Mouse (Mus musculus): ENCODE data around the gene Ank2. TPM values are rescaled to one million over a fixed set of nuclear protein-coding genes. Genes with fewer than 3 reads are reported as not detected.

Gene Ank2
- total RNA-seq, 1 experiment from 2014 or later: 0.12 TPM

DNA sequence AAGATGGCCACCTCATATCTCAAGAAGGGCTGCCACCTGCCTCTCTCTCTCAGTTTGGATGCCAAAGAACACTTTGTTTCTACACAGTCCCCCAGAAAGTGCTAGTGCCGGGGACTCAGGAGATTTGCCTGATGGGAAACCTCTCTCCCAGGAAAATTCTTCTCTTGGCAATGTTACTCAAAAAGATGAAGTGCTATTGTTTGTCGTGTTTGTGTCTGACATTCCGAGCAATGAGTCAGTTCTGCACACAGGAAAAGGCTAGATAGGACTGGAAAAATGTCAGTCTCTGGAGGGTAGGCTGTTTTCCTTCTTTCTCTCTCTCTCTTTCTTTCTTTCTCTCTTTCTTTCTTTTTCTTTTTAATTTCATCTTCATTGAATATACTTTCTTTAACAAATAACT is 577.2 kb downstream of the Ank2 start:
- ATAC-seq (ENCODE audit: extremely low read depth, insufficient number of reproducible peaks, low FRiP score, poor library complexity, severe bottlenecking): no peak

GRCm38 (mm10) chr3:126920296-126920695 is 578.9 kb downstream of the Ank2 start:
- ATAC-seq (ENCODE audit: extremely low read depth, insufficient number of reproducible peaks, low FRiP score, poor library complexity, severe bottlenecking): no peak

DNA sequence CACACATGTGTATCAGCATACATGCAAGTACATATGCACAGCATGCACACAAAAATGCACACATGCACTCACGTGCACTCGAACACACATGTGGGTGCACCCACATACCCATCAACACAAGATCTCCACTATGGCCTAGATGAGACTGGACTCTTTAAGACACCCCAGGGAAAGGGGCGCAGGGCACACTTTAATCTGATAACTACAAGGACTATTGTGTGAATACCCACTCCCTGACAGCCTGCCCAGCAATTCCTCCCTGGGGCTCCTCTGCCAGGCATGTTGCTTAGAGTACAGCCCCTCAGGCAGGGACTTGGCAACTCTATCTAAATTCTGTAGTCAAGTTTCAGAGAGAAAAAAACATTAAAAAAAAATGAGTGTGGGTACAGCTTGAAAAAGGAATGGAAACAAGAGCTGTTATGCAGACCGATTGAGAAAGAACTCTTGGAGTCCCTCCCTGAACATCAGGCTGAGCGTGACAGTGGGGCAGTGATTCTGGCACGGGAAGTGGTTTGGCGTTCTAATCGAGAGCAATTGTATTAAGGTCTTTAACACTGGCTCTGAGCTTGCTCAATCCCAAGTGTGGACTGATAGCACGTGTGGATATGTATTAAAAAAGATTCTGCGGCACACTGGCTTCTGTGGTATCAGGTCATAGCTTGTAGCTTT is 580.2 kb downstream of the Ank2 start:
- ATAC-seq (ENCODE audit: extremely low read depth, insufficient number of reproducible peaks, low FRiP score, poor library complexity, severe bottlenecking): no peak

- no peak for ATAC-seq (ENCODE audit: extremely low read depth, insufficient number of reproducible peaks, low FRiP score, poor library complexity, severe bottlenecking)
These were observed 582.8 kb downstream of the Ank2 start for GRCm38 (mm10) chr3:126916381-126916780.

- ATAC-seq (ENCODE audit: extremely low read depth, insufficient number of reproducible peaks, low FRiP score, poor library complexity, severe bottlenecking): peak; percentile 74; the same call in 1 of the 2 replicates
These were observed 595.6 kb downstream of the Ank2 start for GRCm38 (mm10) chr3:126903543-126903942.

DNA sequence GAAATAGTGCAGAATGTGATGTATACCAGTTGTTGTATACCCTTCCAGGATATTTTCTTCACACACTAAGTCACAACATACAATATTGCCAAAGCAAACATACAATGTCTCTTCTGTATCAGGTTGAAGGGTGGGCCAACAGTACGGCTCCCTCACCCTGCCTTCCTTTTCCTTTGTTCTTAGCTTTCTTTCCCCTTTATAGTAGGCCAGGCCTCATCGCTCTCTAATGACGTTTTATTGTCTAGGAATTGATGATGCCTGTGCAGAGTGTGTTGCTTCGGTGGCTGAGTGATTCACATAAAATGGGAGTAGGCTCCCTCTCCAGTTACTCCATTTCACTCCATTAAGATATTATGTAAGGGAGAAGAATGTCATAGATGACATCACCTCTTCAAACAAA is 612.5 kb downstream of the Ank2 start:
- ATAC-seq (ENCODE audit: extremely low read depth, insufficient number of reproducible peaks, low FRiP score, poor library complexity, severe bottlenecking): no peak

DNA sequence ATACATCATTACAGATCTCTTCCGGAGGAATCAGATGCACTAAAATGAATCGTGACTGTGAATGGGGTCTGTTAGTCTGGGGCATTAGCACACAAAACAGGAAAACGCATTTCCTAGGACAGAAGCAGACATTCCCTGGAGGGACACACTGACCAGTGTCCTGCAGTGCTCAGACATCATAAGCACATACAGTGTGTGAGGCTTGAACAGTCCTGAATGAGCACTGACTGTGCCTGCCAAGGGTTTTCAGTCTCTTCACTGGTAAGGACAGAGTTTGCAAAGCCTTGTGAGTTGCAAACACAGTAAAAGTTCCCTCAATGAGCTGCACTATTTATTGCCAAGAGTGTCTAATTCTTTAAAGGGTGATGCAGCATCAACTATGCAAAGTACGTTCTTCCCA is 613.1 kb downstream of the Ank2 start:
- ATAC-seq (ENCODE audit: extremely low read depth, insufficient number of reproducible peaks, low FRiP score, poor library complexity, severe bottlenecking): no peak

GRCm38 (mm10) chr3:126878233-126878632 is 620.9 kb downstream of the Ank2 start:
- no peak for ATAC-seq (ENCODE audit: extremely low read depth, insufficient number of reproducible peaks, low FRiP score, poor library complexity, severe bottlenecking)

Other genes with a start within 250 kb of the Ank2 start
- 42.8 and 44.2 TPM in 2 replicates for gene Larp7, start 54.0 kb upstream of the Ank2 start, total RNA-seq (2017)
- gene Zgrf1, start 54.1 kb upstream of the Ank2 start, total RNA-seq (2017): 4.5 and 5.4 TPM in 2 replicates
- gene Neurog2, start 133.8 kb upstream of the Ank2 start, total RNA-seq (2017): not detected in 2 replicates

Measured in neutrophil, adult 5-6 weeks (primary cell).